In the genomic region with DNA sequence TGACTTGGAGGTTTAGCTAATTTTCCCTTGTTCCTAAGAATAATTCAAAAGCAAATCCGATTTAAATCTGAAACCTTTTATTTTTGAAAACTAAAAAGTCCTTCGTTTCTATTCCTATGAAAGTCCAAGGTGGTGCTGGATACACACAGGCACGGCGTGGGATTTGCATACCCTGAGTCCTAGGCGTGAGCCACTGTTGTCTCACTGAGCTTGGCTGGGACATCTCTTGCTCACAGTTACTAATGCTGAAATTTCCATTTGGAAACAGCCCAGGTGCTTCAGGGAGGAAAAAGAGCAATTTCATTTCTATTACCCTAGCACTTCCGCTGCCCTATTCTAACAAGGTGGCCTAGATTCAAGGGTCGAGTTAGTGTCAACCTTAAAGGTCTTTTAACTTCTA, we compare ENCODE assay signal across 18 mouse cellular contexts. TPM values are rescaled to one million over a fixed set of nuclear protein-coding genes. Genes with fewer than 3 reads are reported as not detected.
DNase-seq lines count a peak whose midpoint lies in the region; TF ChIP-seq lines count a peak whose summit lies in the region.
"Had no signal": no experiment of that assay in that cellular context is flagged by ENCODE, and none has a peak within 500 bp of the region (broad histone marks: within the 10 kb centered on the region; RNA-seq: fewer than 3 reads in every experiment).

No protein-coding gene starts in this region.

- peak in 1 of 2 experiments; percentile 15 for DNase-seq in layer of hippocampus, adult 2 months (ENCODE audit: low spot score in 2 of 2)
- no peak for DNase-seq in layer of hippocampus, postnatal 36 days
- DNase-seq in brain, adult 2 months (ENCODE audit: low read depth, low spot score), result peak; percentile 70
- DNase-seq in cerebellum, adult 11 months, result peak; percentile 13
- peak; percentile 42 to 49 for DNase-seq in cerebellum, postnatal 10 days
- DNase-seq in adrenal gland, adult 2 months, result no peak
- no peak for DNase-seq in thymus, postnatal 14 days
- DNase-seq: gastrocnemius, postnatal 36 days; kidney, adult 11 months; lung, adult 18-20 months; lung, postnatal 14 days; thymus, postnatal 4 days had no signal

- H3K27ac ChIP-seq in layer of hippocampus, adult 2 months, result peak overlapping the region; percentile 83
- H3K27ac ChIP-seq: forebrain, embryonic 10.5 days; hindbrain, embryonic 10.5 days; kidney, postnatal 0 days; midbrain, embryonic 13.5 days; neural tube, embryonic 12.5 days had no signal

- TF ChIP-seq CTCF in layer of hippocampus, adult 2 months (conservative IDR thresholded peaks at IDR 0.05), result no peak

- no peak overlapping the region for H3K4me3 ChIP-seq in layer of hippocampus, adult 2 months
- H3K4me3 ChIP-seq: forebrain, embryonic 10.5 days; hindbrain, embryonic 10.5 days; midbrain, embryonic 13.5 days; neural tube, embryonic 12.5 days had no signal

RNA-seq across cellular contexts. Expression of a gene that starts 39.8 kb away (rescaled TPM):
- total RNA-seq in layer of hippocampus, adult 2 months (2021), result under 1 TPM in 1 of 2 experiments, not detected in 1; 0.15 TPM
- total RNA-seq in layer of hippocampus, postnatal 36 days (2021), result under 1 TPM in 1 of 2 experiments, not detected in 1; 0.38 TPM
- total RNA-seq in adrenal gland, adult 2 months (2021), result under 1 TPM; 0.59 to 0.84 TPM
- polyA plus RNA-seq in adrenal gland, adult 2 months (2012; rRNA removed), result 0.07 TPM in 1 of 2 replicates, not detected in the other
- total RNA-seq: forebrain, postnatal 0 days had no signal
- polyA plus RNA-seq: forebrain, postnatal 0 days had no signal

RNA-seq across cellular contexts. Expression of a gene that starts 45.1 kb away (rescaled TPM):
- total RNA-seq in layer of hippocampus, adult 2 months (2021), result 10 to 100 TPM; 73.2 to 73.6 TPM
- 10 to 100 TPM; 73.6 to 78.2 TPM for total RNA-seq in layer of hippocampus, postnatal 36 days (2021)
- total RNA-seq in adrenal gland, adult 2 months (2021), result 100 to 1,000 TPM; 218 to 258 TPM
- 20.5 and 23.8 TPM in 2 replicates for polyA plus RNA-seq in adrenal gland, adult 2 months (2012; rRNA removed)

Comparison
In these comparisons a context has a peak if more than half of its experiments do, and no peak if none do; other contexts are left out.
1. DNase-seq: peak in brain, adult 2 months (single experiment), cerebellum, adult 11 months (single experiment) and cerebellum, postnatal 10 days (2 of 2); none in layer of hippocampus, postnatal 36 days (0 of 2), adrenal gland, adult 2 months (single experiment) and thymus, postnatal 14 days (single experiment).